Mouse (Mus musculus) neural tube, embryonic 12.5 days (tissue): ENCODE results near the gene Rhbg. TPM values are rescaled to one million over a fixed set of nuclear protein-coding genes. Genes with fewer than 3 reads are reported as not detected.
A peak's percentile ranks its signal among the peaks of the same experiment; 100 is the strongest.

Experiments used
- ATAC-seq: fragments of 200-750 bp; cut with Nextera tagmentation; 2 replicates; pipeline ENCODE4 v1.8.0; 2017; ENCODE audit warnings: low read depth, mild to moderate bottlenecking, moderate TSS enrichment, moderate library complexity; ENCODE audit not compliant: low FRiP score
- H3K27ac ChIP-seq: fragments of 300-500 bp; sonication (generic); 2 replicates; pipeline ENCODE4 v1.5.1; 2016
- H3K27me3 ChIP-seq: fragments of 300-500 bp; sonication (generic); replicated peaks from 2 replicates; pipeline ENCODE4 v1.6.1; 2016; ENCODE audit warnings: mild to moderate bottlenecking
- H3K36me3 ChIP-seq: fragments of 300-500 bp; sonication (generic); 2 replicates; pipeline ENCODE4 v1.6.1; 2016; ENCODE audit warnings: mild to moderate bottlenecking
- H3K4me1 ChIP-seq: fragments of 300-500 bp; sonication (generic); 2 replicates; pipeline ENCODE4 v1.6.1; 2016
- H3K4me2 ChIP-seq: fragments of 300-500 bp; sonication (generic); replicated peaks from 2 replicates; pipeline ENCODE4 v1.6.1; 2016; ENCODE audit warnings: mild to moderate bottlenecking
- H3K4me3 ChIP-seq: fragments of 300-500 bp; sonication (generic); 2 replicates; pipeline ENCODE4 v1.5.1; 2016
- H3K9ac ChIP-seq: fragments of 300-500 bp; sonication (generic); 2 replicates; pipeline ENCODE4 v1.6.1; 2016; ENCODE audit warnings: mild to moderate bottlenecking
- H3K9me3 ChIP-seq: fragments of 300-500 bp; sonication (generic); 2 replicates; pipeline ENCODE4 v1.6.1; 2016; ENCODE audit warnings: mild to moderate bottlenecking
- WGBS: fragments of 180-500 bp; shearing (Covaris S2); methylation state at CpG from one replicate; pipeline ENCODE4 v1.1.7; 2016; 5-methylcytosine and 5-hydroxymethylcytosine counted together
- polyA plus RNA-seq: library from polyadenylated mRNA; unstranded; fragments of >200 nt; fragmentation: Nextera tagmentation; extraction: Ambion mirVana; gene quantifications from 2 replicates; pipeline ENCODE4 v1.2.1, GENCODE M21; 2016

The Rhbg gene
- polyA plus RNA-seq, 1 experiment from 2014 or later: 0.32 TPM

GRCm38 (mm10) chr3:88222446-88222845 lies 32.1 kb downstream of the Rhbg start:
- H3K27me3 ChIP-seq: peaks cover 28% of the 10 kb centered on the region
- peaks cover 79% of the 10 kb centered on the region for H3K4me1 ChIP-seq
- peak overlapping the region; percentile 81 for H3K4me2 ChIP-seq
- H3K27ac ChIP-seq: peak overlapping the region; percentile 86
- H3K36me3 ChIP-seq: peaks cover 56% of the 10 kb centered on the region
- H3K9ac ChIP-seq: peak overlapping the region; percentile 52
- no peak overlapping the region for H3K4me3 ChIP-seq
- no peaks in the 10 kb centered on the region for H3K9me3 ChIP-seq
- 56% methylated on average over 6 of the region's 6 CpGs for WGBS
- 0 out of 2 replicates have a peak, but pooled peaks have one; percentile 0 for ATAC-seq

- H3K9ac ChIP-seq: peak overlapping the region; percentile 99
- peak overlapping the region; percentile 86 for H3K27ac ChIP-seq
- ATAC-seq: peak; percentile 74
- WGBS: 23% methylated on average over 12 of the region's 12 CpGs
- peaks cover 74% of the 10 kb centered on the region for H3K4me1 ChIP-seq
- peaks cover 31% of the 10 kb centered on the region for H3K27me3 ChIP-seq
- no peak overlapping the region for H3K4me3 ChIP-seq
- peaks cover 54% of the 10 kb centered on the region for H3K36me3 ChIP-seq
- peak overlapping the region; percentile 81 for H3K4me2 ChIP-seq
- H3K9me3 ChIP-seq: no peaks in the 10 kb centered on the region
Observed at GRCm38 (mm10) chr3:88221519-88222390, 32.8 kb downstream of the Rhbg start.

- WGBS: 6% methylated on average over 6 of the region's 6 CpGs
- Histone ChIP-seq H3K4me1 (peaks cover 67% of the 10 kb centered on the region), H3K9me3 (no peaks in the 10 kb centered on the region), H3K27me3 (peaks cover 37% of the 10 kb centered on the region), H3K9ac (peak overlapping the region; percentile 99), H3K36me3 (peaks cover 50% of the 10 kb centered on the region), H3K4me3 (no peak overlapping the region), H3K4me2 (peak overlapping the region; percentile 81), H3K27ac (peak overlapping the region; percentile 86)
- ATAC-seq: no peak
Observed at GRCm38 (mm10) chr3:88220842-88221241, 33.7 kb downstream of the Rhbg start.

- 16% methylated on average over 9 of the region's 9 CpGs for WGBS
- peak overlapping the region; percentile 81 for H3K4me2 ChIP-seq
- peak overlapping the region; percentile 86 for H3K27ac ChIP-seq
- peaks cover 41% of the 10 kb centered on the region for H3K27me3 ChIP-seq
- no peaks in the 10 kb centered on the region for H3K9me3 ChIP-seq
- peak overlapping the region; percentile 99 for H3K9ac ChIP-seq
- ATAC-seq: no peak
- H3K4me3 ChIP-seq: peak overlapping the region; percentile 20
- peaks cover 49% of the 10 kb centered on the region for H3K36me3 ChIP-seq
- peaks cover 62% of the 10 kb centered on the region for H3K4me1 ChIP-seq
Observed at GRCm38 (mm10) chr3:88219940-88220339, 34.6 kb downstream of the Rhbg start.

GRCm38 (mm10) chr3:88217679-88218078 lies 36.8 kb downstream of the Rhbg start:
- Histone ChIP-seq H3K4me1 (peaks cover 43% of the 10 kb centered on the region), H3K27me3 (peaks cover 59% of the 10 kb centered on the region), H3K4me2 (peak overlapping the region; percentile 81), H3K9ac (peak overlapping the region; percentile 99), H3K27ac (peak overlapping the region; percentile 87), H3K4me3 (peak overlapping the region; percentile 76), H3K9me3 (no peaks in the 10 kb centered on the region), H3K36me3 (peaks cover 33% of the 10 kb centered on the region)
- ATAC-seq: no peak
- WGBS: 25% methylated on average over 1 of the region's 2 CpGs

- WGBS: 5% methylated on average over 7 of the region's 7 CpGs
- H3K4me2 ChIP-seq: peak overlapping the region; percentile 81
- no peaks in the 10 kb centered on the region for H3K9me3 ChIP-seq
- H3K36me3 ChIP-seq: peaks cover 38% of the 10 kb centered on the region
- H3K9ac ChIP-seq: peak overlapping the region; percentile 99
- peaks cover 68% of the 10 kb centered on the region for H3K27me3 ChIP-seq
- H3K4me3 ChIP-seq: peak overlapping the region; percentile 76
- H3K27ac ChIP-seq: peak overlapping the region; percentile 87
- peaks cover 40% of the 10 kb centered on the region for H3K4me1 ChIP-seq
- no peak for ATAC-seq
Observed at GRCm38 (mm10) chr3:88216534-88217326, 37.8 kb downstream of the Rhbg start.

GRCm38 (mm10) chr3:88216116-88216515 lies 38.4 kb downstream of the Rhbg start:
- H3K27me3 ChIP-seq: peaks cover 73% of the 10 kb centered on the region
- ATAC-seq: no peak
- H3K36me3 ChIP-seq: peaks cover 41% of the 10 kb centered on the region
- peaks cover 34% of the 10 kb centered on the region for H3K4me1 ChIP-seq
- H3K27ac ChIP-seq: peak overlapping the region; percentile 87
- peak overlapping the region; percentile 81 for H3K4me2 ChIP-seq
- peak overlapping the region; percentile 99 for H3K9ac ChIP-seq
- 2% methylated on average over 6 of the region's 6 CpGs for whole genome bisulfite sequencing
- peak overlapping the region; percentile 76 for H3K4me3 ChIP-seq
- no peaks in the 10 kb centered on the region for H3K9me3 ChIP-seq

GRCm38 (mm10) chr3:88215553-88216004 lies 38.9 kb downstream of the Rhbg start:
- ATAC-seq: no peak
- WGBS: under 1% methylated on average over 23 of the region's 23 CpGs
- peaks cover 70% of the 10 kb centered on the region for H3K27me3 ChIP-seq

GRCm38 (mm10) chr3:88214971-88215552 lies 39.4 kb downstream of the Rhbg start:
- ATAC-seq: no peak
- Histone ChIP-seq H3K9me3 (no peaks in the 10 kb centered on the region), H3K9ac (peak overlapping the region; percentile 99), H3K36me3 (peaks cover 39% of the 10 kb centered on the region), H3K27ac (peak overlapping the region; percentile 87), H3K4me1 (peaks cover 24% of the 10 kb centered on the region), H3K4me3 (peak overlapping the region; percentile 76), H3K27me3 (peaks cover 70% of the 10 kb centered on the region), H3K4me2 (peak overlapping the region; percentile 81)
- WGBS: under 1% methylated on average over 48 of the region's 48 CpGs

More at GRCm38 (mm10) chr3:88215553-88216004, 38.9 kb downstream of the Rhbg start:
- Histone ChIP-seq H3K4me1 (peaks cover 29% of the 10 kb centered on the region), H3K36me3 (peaks cover 36% of the 10 kb centered on the region), H3K4me3 (peak overlapping the region; percentile 76), H3K27ac (peak overlapping the region; percentile 87), H3K4me2 (peak overlapping the region; percentile 81), H3K9me3 (no peaks in the 10 kb centered on the region), H3K9ac (peak overlapping the region; percentile 99)

GRCm38 (mm10) chr3:88214197-88214938 lies 40.1 kb downstream of the Rhbg start:
- no peaks in the 10 kb centered on the region for H3K9me3 ChIP-seq
- H3K9ac ChIP-seq: peak overlapping the region; percentile 99
- peaks cover 70% of the 10 kb centered on the region for H3K27me3 ChIP-seq
- H3K4me2 ChIP-seq: peak overlapping the region; percentile 81
- WGBS: 1% methylated on average over 42 of the region's 42 CpGs
- H3K27ac ChIP-seq: peak overlapping the region; percentile 92
- peak; percentile 87 for ATAC-seq
- H3K4me3 ChIP-seq: peak overlapping the region; percentile 76
- peaks cover 41% of the 10 kb centered on the region for H3K36me3 ChIP-seq
- peaks cover 17% of the 10 kb centered on the region for H3K4me1 ChIP-seq

GRCm38 (mm10) chr3:88213019-88213418 lies 41.5 kb downstream of the Rhbg start:
- Histone ChIP-seq H3K9me3 (no peaks in the 10 kb centered on the region), H3K27ac (peak overlapping the region; percentile 92), H3K4me3 (peak overlapping the region; percentile 76), H3K4me1 (peaks cover 13% of the 10 kb centered on the region), H3K36me3 (peaks cover 37% of the 10 kb centered on the region), H3K9ac (peak overlapping the region; percentile 96), H3K27me3 (peaks cover 67% of the 10 kb centered on the region), H3K4me2 (peak overlapping the region; percentile 81)
- 7% methylated on average over 2 of the region's 2 CpGs for WGBS
- ATAC-seq: no peak
